Mouse (Mus musculus) bone marrow, adult 2 months (tissue): Measurements from ENCODE around the gene Esrrb. TPM values are rescaled to one million over a fixed set of nuclear protein-coding genes. Genes with fewer than 3 reads are reported as not detected.

Source experiments
- H3K27ac ChIP-seq: fragments of 200-500 bp; 2 replicates; pipeline ENCODE4 v1.5.1; 2012; ENCODE audit warnings: low read depth, mild to moderate bottlenecking, control low read depth, inconsistent platforms, low read length; ENCODE audit not compliant: control insufficient read depth, poor library complexity, insufficient read depth
- H3K4me1 ChIP-seq: fragments of 200-500 bp; 2 replicates; pipeline ENCODE4 v1.6.1; 2011; ENCODE audit warnings: low read length; ENCODE audit not compliant: control insufficient read depth, insufficient read depth
- H3K4me3 ChIP-seq: fragments of 200-500 bp; replicated peaks from 2 replicates; pipeline ENCODE3; 2011; ENCODE audit warnings: mild to moderate bottlenecking, low read depth, low read length, control low read depth; ENCODE audit not compliant: control insufficient read depth
- CTCF ChIP-seq: fragments of 200-500 bp; IDR thresholded peaks from 2 replicates; pipeline ENCODE4 v1.5.1; 2011; ENCODE audit warnings: low read length, control low read depth; ENCODE audit not compliant: control insufficient read depth, insufficient read depth
- POLR2A ChIP-seq: fragments of 200-500 bp; IDR thresholded peaks from 2 replicates; pipeline ENCODE4 v1.6.1; 2011; ENCODE audit warnings: low read depth, mild to moderate bottlenecking, control low read depth, low read length, borderline replicate concordance; ENCODE audit not compliant: control insufficient read depth
- WGBS: fragments of 180-500 bp; shearing (Covaris S2); methylation state at CpG from one replicate; pipeline ENCODE4 v1.1.7; 2018; 5-methylcytosine and 5-hydroxymethylcytosine counted together
- polyA plus RNA-seq: library from polyadenylated mRNA; stranded (reverse); fragments of >200 nt; gene quantifications from 2 replicates; pipeline ENCODE4 v1.2.4, GENCODE M21; 2011; ENCODE audit warnings: low replicate concordance; ENCODE audit not compliant: missing spikeins, insufficient read depth, insufficient read length

The Esrrb gene
- polyA plus RNA-seq, 1 experiment: 12.8 TPM

DNA sequence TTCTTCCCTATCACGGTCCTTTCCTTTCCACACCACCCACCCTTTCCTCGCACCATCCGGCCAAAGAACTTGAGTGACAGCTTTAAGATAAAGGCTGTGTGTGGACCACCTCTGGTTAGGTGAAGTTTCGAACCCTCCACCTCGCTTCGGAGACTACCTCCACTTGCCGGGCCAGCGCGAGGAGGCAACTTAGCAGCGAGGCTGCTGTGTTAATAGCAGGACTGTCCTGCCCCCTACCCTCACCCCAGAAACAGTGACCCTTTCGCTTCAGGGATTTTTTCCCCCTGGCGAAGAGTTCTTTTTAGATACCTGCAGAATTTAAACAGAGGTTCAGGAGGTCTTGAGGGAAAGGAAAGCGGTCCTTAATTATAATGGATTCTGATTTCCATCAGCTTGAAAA, 62.2 kb downstream of the Esrrb start:
- TF ChIP-seq POLR2A: no peak
- TF ChIP-seq CTCF: no peak
- Histone ChIP-seq H3K27ac (no peak overlapping the region), H3K4me1 (no peaks in the 10 kb centered on the region), H3K4me3 (no peak overlapping the region)
- 12% methylated on average over 13 of the region's 13 CpGs for WGBS

DNA sequence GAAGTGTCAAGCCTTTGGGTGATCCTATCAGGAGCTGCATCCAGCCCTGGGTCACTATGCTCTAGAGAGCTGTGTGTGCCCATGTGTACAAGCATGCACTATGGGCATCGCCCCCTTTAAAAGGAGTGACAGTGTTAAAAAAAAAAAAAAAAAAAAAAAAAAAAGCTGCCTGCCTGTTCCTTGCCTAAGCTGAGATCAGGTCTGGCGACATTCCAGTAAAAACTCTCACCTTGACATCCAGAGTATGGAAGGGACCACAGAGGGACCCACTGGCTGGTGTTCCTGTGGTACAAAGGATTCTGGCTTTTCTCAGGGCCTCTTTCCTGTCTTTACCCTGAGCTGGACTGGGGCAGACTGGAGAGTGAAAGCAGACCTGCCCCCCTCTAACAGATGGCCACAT, 66.7 kb downstream of the Esrrb start:
- TF ChIP-seq POLR2A (no peak), CTCF (no peak)
- Histone ChIP-seq H3K4me1 (no peaks in the 10 kb centered on the region), H3K4me3 (no peak overlapping the region), H3K27ac (no peak overlapping the region)
- 61% methylated on average over 2 of the region's 2 CpGs for WGBS

DNA sequence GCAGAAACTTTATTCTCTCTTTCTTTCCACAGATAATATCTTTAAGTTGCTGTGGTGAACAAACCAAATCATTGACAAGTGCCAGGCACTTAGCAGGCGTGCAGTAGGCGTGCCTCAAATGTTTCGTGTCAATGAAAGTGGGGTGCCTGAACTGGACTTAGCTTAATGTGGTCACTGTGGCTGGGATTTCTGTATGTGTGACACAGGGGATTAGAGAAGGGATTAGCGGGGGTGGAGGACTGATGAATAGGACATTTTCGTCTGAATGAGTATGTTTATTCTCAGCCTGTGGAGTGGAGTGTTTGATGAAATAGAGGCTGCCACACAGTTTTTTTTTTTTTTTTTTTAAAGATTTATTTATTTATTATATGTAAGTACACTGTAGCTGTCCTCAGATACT, 70.8 kb downstream of the Esrrb start:
- Histone ChIP-seq H3K4me1 (no peaks in the 10 kb centered on the region), H3K4me3 (no peak overlapping the region), H3K27ac (no peak overlapping the region)
- no peak for TF ChIP-seq POLR2A
- TF ChIP-seq CTCF: no peak
- WGBS: 71% methylated on average over 5 of the region's 5 CpGs

DNA sequence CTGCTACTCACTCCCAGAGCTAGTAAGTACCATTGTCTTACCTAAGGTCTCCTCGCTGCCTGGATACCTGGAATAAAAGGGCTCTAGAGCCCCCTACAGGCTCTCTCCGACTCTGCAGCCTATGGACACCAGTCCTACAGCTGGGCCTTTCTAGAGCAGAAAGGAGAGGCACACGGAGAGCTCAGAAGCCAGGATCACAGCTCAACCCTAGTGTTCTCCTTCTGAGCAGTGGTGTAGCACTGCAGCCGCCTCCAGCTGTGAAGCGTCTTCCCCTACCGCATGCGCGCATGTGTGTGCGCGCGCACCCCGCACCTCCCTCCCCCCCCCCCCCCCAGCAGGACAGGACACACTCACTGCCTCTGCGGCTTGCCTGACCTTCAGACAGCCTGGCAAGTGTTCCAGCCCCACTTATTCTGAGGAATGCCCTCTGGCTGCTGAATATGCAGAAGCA, 72.5 kb downstream of the Esrrb start:
- no peak for TF ChIP-seq CTCF
- TF ChIP-seq POLR2A: no peak
- no peak overlapping the region for H3K27ac ChIP-seq
- WGBS: 8% methylated on average over 13 of the region's 13 CpGs
- no peaks in the 10 kb centered on the region for H3K4me1 ChIP-seq
- H3K4me3 ChIP-seq: no peak overlapping the region

DNA sequence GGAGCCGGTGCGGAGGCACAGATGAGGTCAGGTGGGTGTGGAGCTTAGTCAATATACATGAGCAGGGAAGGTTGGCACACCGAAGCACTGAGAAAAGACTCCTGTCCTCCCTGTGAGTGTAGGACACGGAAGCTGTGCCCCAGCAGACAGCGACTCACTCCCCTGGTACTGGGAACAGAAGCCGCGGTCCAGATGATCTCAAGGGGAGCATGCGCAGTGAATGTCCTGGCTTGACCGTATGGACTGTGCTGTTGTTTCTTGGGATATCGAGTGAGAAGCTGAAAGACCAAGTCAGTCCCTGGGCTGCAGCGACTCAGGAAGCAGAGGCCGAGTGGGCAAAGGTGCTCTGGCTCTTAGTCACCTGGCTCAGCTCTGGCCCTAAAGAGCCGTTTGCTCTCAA, 74.7 kb downstream of the Esrrb start:
- H3K27ac ChIP-seq: no peak overlapping the region
- no peak overlapping the region for H3K4me3 ChIP-seq
- no peaks in the 10 kb centered on the region for H3K4me1 ChIP-seq
- TF ChIP-seq POLR2A (no peak), CTCF (no peak)
- WGBS: 85% methylated on average over 13 of the region's 13 CpGs

DNA sequence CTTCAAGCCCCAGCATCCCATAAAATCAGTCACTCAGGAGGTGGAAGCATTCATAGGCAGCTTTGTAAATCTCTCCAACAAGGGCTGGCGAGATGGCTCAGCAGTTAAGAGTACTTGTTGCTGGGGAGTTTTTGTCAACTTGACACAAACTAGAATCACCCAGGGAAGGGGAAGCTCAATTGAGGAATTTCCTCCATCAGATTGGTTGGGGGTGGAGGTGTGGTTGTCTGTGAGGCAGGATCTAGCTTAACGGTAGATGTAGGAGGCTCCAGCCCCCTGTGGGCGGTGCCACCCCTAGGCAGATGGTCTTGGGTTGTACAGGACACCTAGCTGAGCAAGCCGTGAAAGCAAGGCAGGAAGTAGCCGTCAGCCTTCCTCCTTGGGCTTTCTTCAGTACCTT, 89.9 kb downstream of the Esrrb start:
- no peak overlapping the region for H3K27ac ChIP-seq
- H3K4me1 ChIP-seq: no peaks in the 10 kb centered on the region
- H3K4me3 ChIP-seq: no peak overlapping the region
- TF ChIP-seq POLR2A: no peak
- TF ChIP-seq CTCF: no peak
- WGBS: 63% methylated on average over 5 of the region's 5 CpGs

DNA sequence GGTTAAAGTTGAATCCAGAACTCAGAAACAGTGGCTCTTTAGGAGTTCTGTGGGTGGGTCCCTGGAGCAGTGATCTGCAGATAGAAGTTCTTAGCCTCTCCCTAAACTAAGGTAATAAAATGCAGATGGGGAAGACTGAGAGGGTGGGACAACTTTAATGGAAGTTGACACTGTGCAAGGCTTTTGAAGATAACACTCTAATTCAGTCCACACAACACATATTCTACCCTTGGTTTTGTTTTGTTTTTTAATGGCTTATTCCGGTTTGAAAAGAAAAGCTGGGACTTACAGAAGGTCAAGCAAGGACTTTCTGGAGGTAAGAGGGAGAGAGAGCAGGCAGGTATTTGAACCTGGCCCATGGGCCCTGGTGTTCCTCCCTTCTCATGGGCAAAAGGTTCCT, 94.1 kb downstream of the Esrrb start:
- WGBS: 42% methylated on average over 1 of the region's 1 CpGs
- TF ChIP-seq CTCF: no peak
- TF ChIP-seq POLR2A: no peak

DNA sequence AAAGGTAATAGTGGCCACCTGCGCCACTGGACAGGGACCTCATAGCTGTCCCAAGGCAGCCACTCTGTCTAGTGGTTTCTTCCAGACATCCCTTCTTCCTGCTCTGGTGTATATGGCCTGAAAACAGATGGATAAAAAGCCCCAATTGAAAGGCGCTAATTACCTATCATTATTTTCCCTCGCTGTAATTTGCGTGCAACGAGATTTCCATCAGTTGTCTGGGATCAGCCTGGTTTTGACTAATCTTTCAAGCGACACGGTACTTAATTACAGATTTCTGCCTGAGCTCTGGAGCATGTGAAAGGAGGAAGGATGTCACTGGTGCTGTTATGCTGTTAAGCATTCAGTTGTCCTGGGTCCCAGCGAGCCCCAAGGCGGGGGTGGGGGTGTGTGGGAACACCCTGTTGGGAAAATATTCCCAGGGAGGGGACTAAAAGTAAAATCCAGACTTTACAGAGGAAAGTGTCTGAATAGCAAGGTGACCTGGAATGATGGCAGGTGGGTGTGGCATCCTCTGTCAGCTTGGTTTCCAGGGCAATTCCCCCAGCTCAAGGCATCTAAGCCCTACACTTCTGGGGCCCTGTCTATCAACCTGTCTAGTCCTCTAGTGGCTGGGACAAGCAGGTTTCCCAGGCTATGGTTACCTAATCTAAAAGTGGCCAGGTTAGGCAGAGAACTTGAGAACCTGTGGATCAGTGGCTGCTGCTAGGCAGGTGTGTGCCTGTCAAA, 102.0 kb downstream of the Esrrb start:
- H3K4me3 ChIP-seq: no peak overlapping the region
- H3K27ac ChIP-seq: no peak overlapping the region
- WGBS: 75% methylated on average over 9 of the region's 9 CpGs
- no peaks in the 10 kb centered on the region for H3K4me1 ChIP-seq
- TF ChIP-seq POLR2A: no peak
- no peak for TF ChIP-seq CTCF

More for the DNA sequence above, 94.1 kb downstream of the Esrrb start:
- no peak overlapping the region for H3K4me3 ChIP-seq
- no peak overlapping the region for H3K27ac ChIP-seq
- no peaks in the 10 kb centered on the region for H3K4me1 ChIP-seq

DNA sequence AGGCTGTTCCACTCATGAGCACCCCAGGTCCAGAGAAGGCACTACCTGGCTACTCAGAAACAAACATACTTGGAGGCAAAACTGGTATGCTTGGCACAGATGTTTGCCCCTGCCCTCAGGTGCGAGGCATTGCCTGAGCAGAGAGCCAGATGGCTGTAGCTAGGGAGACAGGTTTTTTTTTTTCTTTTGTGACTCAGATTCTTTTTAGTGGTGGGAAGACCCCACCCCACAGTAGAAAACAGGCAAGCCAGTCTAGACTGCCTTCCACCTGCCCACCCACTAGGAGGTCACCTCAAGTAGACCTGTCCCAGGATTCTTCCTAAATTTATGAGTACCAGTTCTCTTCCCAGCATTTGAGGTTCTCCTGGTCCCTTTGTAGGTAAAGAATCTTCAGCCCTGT, 103.5 kb downstream of the Esrrb start:
- no peak for TF ChIP-seq CTCF
- TF ChIP-seq POLR2A: no peak
- no peak overlapping the region for H3K27ac ChIP-seq
- H3K4me3 ChIP-seq: no peak overlapping the region
- no peaks in the 10 kb centered on the region for H3K4me1 ChIP-seq
- 85% methylated on average over 1 of the region's 1 CpGs for WGBS
